Mouse (Mus musculus) kidney, embryonic 14.5 days (tissue): Measurements from ENCODE around the gene Rnh1. TPM values are rescaled to one million over a fixed set of nuclear protein-coding genes. Genes with fewer than 3 reads are reported as not detected.

Experiments used
- ATAC-seq: fragments of 200-750 bp; cut with Nextera tagmentation; 2 replicates; pipeline ENCODE4 v1.8.0; 2017; ENCODE audit warnings: moderate number of reproducible peaks, mild to moderate bottlenecking, moderate TSS enrichment, moderate library complexity; ENCODE audit not compliant: low FRiP score, low TSS enrichment
- H3K27ac ChIP-seq: fragments of 300-500 bp; sonication (generic); 2 replicates; pipeline ENCODE4 v1.5.1; 2014; ENCODE audit warnings: low read depth, mild to moderate bottlenecking, low read length, moderate library complexity, mixed read lengths
- H3K27me3 ChIP-seq: fragments of 300-500 bp; sonication (generic); 2 replicates; pipeline ENCODE4 v1.6.1; 2014; ENCODE audit warnings: mild to moderate bottlenecking, low read length; ENCODE audit not compliant: control insufficient read depth, insufficient read depth
- H3K36me3 ChIP-seq: fragments of 300-500 bp; sonication (generic); 2 replicates; pipeline ENCODE4 v1.6.1; 2014; ENCODE audit warnings: low read length, mixed read lengths; ENCODE audit not compliant: control insufficient read depth, insufficient read depth
- H3K4me1 ChIP-seq: fragments of 300-500 bp; sonication (generic); 2 replicates; pipeline ENCODE4 v1.6.1; 2014; ENCODE audit warnings: low read length, mixed read lengths; ENCODE audit not compliant: control insufficient read depth, insufficient read depth
- H3K4me2 ChIP-seq: fragments of 300-500 bp; sonication (generic); replicated peaks from 2 replicates; pipeline ENCODE4 v1.6.1; 2014; ENCODE audit warnings: low read depth, mild to moderate bottlenecking, low read length
- H3K4me3 ChIP-seq: fragments of 300-500 bp; sonication (generic); 2 replicates; pipeline ENCODE4 v1.5.1; 2014; ENCODE audit warnings: mild to moderate bottlenecking, low read length
- H3K9ac ChIP-seq: fragments of 300-500 bp; sonication (generic); 2 replicates; pipeline ENCODE4 v1.6.1; 2014; ENCODE audit warnings: low read depth, mild to moderate bottlenecking, low read length, moderate library complexity
- H3K9me3 ChIP-seq: fragments of 300-500 bp; sonication (generic); 2 replicates; pipeline ENCODE4 v1.6.1; 2016; ENCODE audit warnings: low read length; ENCODE audit not compliant: control insufficient read depth
- WGBS: fragments of 180-500 bp; shearing (Covaris S2); extraction: QIAGEN DNeasy Blood & Tissue Kit; methylation state at CpG from one replicate; pipeline ENCODE4 v1.1.7; 2014; 5-methylcytosine and 5-hydroxymethylcytosine counted together
- polyA plus RNA-seq: library from polyadenylated mRNA; unstranded; fragments of >200 nt; fragmentation: Nextera tagmentation; extraction: Ambion mirVana; gene quantifications from 2 replicates; pipeline ENCODE4 v1.2.1, GENCODE M21; 2014

Gene Rnh1
- polyA plus RNA-seq, 1 experiment from 2014 or later, result 122 TPM

DNA sequence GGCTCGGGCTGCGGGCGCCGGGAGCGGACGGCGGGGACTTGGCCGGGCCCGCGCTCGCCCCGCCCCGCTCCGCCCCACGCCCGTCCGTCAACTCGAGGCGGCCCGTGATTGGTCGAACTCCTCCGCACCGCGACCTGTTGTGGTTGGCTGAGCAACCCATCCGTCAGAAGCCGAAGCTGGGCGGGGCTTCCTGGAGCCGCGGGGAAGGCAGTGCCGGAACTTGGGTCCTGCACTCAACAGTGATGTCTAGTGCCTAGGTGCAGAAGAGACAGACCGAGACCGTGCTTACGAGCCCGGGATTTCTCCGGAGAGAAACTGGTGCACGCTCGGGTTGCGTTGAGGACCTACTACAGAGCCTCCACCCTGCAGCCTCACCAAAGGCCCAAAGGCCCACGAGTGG, 21.3 kb upstream of the Rnh1 start, which contains the start of the genes Hras and Lrrc56:
Hras (minus strand) TSS at position 58 of the 400 bp plus-strand sequence.
Lrrc56 (plus strand) TSS at position 210 of the 400 bp plus-strand sequence.
- peak; percentile 93 for ATAC-seq

DNA sequence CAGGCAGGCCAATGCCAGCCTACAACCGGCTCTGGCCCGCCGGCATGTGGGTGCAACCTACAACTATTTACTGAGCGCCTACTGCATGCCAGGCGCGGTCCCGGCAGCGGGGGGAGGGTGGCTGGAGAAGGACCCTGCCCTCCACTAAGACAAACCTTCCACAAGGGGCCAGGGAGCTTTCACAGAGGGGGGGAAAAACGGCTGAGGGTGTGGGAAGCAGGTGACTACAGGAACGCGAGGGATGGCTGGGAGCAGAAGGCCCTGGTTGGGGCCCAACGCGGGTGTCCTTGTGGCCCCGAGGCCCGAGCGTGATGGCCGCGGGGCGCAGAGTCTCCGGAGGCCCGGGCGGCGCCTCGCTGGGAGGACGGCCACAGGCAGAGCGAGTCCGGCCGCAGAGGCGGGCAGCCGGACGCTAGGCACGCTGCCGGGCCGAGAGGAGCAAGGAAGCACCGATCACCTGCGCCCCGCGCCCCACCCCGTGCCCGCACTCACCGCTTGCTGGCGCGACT, 20.7 kb upstream of the Rnh1 start:
- Histone ChIP-seq H3K4me3 (peak overlapping the region; percentile 92), H3K9me3 (no peaks in the 10 kb centered on the region), H3K4me2 (peak overlapping the region; percentile 97), H3K27ac (peak overlapping the region; percentile 65; the same call in 1 of the 2 replicates), H3K36me3 (peaks cover 31% of the 10 kb centered on the region), H3K27me3 (no peaks in the 10 kb centered on the region), H3K4me1 (peaks cover 14% of the 10 kb centered on the region; the same call in 1 of the 2 replicates), H3K9ac (peak overlapping the region; percentile 93)
- ATAC-seq, result peak; percentile 16
- under 1% methylated on average over 41 of the region's 43 CpGs for WGBS

More for the DNA sequence above, 21.3 kb upstream of the Rnh1 start, which contains the start of the genes Hras and Lrrc56:
- Histone ChIP-seq H3K4me3 (peak within 1 kb of the TSS; percentile 92), H3K36me3 (peaks cover 31% of the 10 kb centered on the region), H3K4me2 (peak within 1 kb of the TSS; percentile 97), H3K9ac (peak within 1 kb of the TSS; percentile 93), H3K27me3 (no peaks in the 10 kb centered on the region), H3K27ac (peak within 1 kb of the TSS; percentile 84), H3K9me3 (no peaks in the 10 kb centered on the region), H3K4me1 (peaks cover 14% of the 10 kb centered on the region; the same call in 1 of the 2 replicates)
- under 1% methylated on average over 31 of the region's 39 CpGs for WGBS

DNA sequence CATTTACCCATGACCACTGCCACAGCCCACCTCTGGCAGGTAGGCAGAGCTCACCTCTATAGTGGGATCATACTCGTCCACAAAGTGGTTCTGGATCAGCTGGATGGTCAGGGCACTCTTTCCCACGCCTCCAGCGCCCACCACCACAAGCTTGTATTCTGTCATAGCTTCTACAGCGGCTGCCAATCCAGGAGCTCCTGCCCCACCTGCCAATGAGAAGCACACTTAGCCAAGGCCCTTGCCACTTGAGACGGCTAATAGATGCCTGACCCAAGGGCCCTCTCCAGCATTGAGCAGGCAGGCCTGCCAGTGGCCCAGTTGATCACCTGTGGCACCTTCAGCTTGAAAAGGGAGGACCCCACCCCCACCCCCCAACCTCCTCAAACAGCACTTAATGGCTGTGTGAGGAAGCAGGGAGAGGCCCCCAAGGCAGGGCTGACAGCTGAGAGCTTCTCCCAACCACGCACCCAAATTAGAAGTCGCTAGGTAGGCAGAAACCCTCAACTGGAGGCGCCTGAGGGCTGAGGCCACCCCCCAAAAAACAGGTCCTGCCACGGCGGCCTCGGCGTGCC, 20.2 kb upstream of the Rnh1 start:
- H3K27me3 ChIP-seq, result no peaks in the 10 kb centered on the region
- peaks cover 14% of the 10 kb centered on the region; the same call in 1 of the 2 replicates for H3K4me1 ChIP-seq
- ATAC-seq, result no peak
- 28% methylated on average over 12 of the region's 12 CpGs for WGBS
- peaks cover 31% of the 10 kb centered on the region for H3K36me3 ChIP-seq
- H3K27ac ChIP-seq, result peak overlapping the region; percentile 65; the same call in 1 of the 2 replicates
- H3K4me3 ChIP-seq, result peak overlapping the region; percentile 92
- peak overlapping the region; percentile 93 for H3K9ac ChIP-seq
- H3K9me3 ChIP-seq, result no peaks in the 10 kb centered on the region
- peak overlapping the region; percentile 97 for H3K4me2 ChIP-seq

DNA sequence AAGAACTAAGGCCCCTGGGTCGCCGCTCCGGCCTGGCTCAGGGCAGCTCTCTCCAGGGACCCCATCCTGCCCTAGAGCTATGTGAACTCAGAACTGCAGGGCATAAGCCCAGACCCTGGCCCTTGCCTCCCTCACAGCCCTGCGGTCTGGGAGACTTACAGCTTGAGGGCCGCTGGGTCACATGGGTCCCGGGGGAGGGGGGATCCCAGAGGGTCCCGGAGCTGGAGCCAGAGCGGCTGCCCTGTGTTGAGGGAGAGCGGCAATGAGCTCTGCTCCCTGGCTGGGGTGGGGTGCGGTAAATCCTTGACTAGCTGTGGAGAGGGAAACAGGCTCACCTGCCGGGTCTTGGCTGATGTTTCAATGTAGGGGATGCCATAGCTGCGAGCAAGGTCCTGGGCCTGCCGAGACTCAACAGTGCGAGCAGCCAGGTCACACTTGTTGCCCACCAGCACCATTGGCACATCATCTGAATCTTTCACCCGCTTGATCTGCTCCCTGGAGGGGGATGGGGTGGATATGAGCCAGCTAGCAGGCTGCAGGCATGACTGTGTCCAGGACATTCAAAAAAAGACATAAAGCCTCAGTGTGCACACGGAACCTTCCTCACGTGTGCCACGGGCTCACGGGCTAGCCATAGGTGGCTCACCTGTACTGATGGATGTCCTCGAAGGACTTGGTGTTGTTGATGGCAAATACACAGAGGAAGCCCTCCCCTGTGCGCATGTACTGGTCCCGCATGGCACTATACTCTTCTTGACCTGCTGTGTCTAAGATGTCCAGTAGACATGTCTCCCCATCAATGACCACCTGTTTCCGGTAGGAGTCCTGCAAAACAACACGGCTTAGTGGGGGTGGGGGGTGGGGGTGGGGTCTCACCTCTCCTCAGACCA, 19.4 kb upstream of the Rnh1 start:
- H3K27me3 ChIP-seq, result no peaks in the 10 kb centered on the region
- H3K27ac ChIP-seq, result no peak overlapping the region
- peaks cover 31% of the 10 kb centered on the region for H3K36me3 ChIP-seq
- 82% methylated on average over 24 of the region's 24 CpGs for WGBS
- H3K4me3 ChIP-seq, result peak overlapping the region; percentile 92; the same call in 1 of the 2 replicates
- ATAC-seq, result no peak
- H3K4me2 ChIP-seq, result peak overlapping the region; percentile 97
- H3K4me1 ChIP-seq, result peaks cover 14% of the 10 kb centered on the region; the same call in 1 of the 2 replicates
- H3K9ac ChIP-seq, result no peak overlapping the region
- no peaks in the 10 kb centered on the region for H3K9me3 ChIP-seq

DNA sequence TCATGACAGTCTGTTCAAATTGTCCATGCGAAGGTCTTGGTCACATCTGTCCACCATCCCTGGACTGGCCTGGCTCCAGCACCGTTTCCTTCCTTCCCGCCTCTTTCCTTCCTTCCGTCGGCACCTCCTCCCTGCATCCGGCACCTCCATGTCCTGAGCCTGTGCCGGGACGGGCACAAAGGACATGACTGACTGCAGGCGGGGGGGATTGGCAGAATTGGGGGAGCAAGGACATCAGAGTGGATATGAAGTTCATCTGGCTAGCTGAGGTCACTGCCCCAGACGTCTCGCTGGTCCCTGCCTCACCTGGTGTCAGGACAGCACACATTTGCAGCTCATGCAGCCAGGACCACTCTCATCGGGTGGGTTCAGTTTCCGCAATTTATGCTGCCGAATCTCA, 18.4 kb upstream of the Rnh1 start:
- Histone ChIP-seq H3K4me3 (no peak overlapping the region), H3K9ac (no peak overlapping the region), H3K9me3 (no peaks in the 10 kb centered on the region), H3K4me1 (peaks cover 14% of the 10 kb centered on the region; the same call in 1 of the 2 replicates), H3K36me3 (peaks cover 31% of the 10 kb centered on the region), H3K27ac (no peak overlapping the region), H3K4me2 (0 out of 2 replicates have a peak overlapping the region, but pooled peaks have one; percentile 19), H3K27me3 (no peaks in the 10 kb centered on the region)
- 90% methylated on average over 14 of the region's 14 CpGs for WGBS
- ATAC-seq, result no peak

DNA sequence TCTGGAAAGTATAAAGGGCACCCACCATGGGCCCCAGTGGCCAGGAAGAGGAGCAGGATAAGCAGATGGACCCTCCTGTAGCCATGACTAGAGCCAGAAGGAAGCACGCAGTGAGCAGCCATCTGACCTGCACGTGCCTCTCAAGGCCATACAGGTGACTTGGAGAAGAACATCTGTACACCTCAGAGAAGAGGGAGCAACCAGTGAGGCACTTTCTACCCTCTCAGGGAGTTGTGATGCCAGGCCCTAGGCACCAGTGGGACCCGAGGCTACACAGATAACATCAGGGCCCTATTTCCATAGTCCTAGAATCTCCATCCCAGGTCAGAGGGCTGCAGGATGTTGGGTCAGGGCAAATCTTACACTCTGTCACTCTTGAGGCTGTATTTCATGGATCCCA, 17.6 kb upstream of the Rnh1 start:
- peaks cover 31% of the 10 kb centered on the region for H3K36me3 ChIP-seq
- H3K27ac ChIP-seq, result no peak overlapping the region
- no peak overlapping the region for H3K4me2 ChIP-seq
- no peaks in the 10 kb centered on the region for H3K27me3 ChIP-seq
- ATAC-seq, result no peak
- H3K9ac ChIP-seq, result no peak overlapping the region
- WGBS, result 87% methylated on average over 3 of the region's 3 CpGs
- H3K4me1 ChIP-seq, result peaks cover 14% of the 10 kb centered on the region; the same call in 1 of the 2 replicates
- H3K9me3 ChIP-seq, result no peaks in the 10 kb centered on the region
- no peak overlapping the region for H3K4me3 ChIP-seq

DNA sequence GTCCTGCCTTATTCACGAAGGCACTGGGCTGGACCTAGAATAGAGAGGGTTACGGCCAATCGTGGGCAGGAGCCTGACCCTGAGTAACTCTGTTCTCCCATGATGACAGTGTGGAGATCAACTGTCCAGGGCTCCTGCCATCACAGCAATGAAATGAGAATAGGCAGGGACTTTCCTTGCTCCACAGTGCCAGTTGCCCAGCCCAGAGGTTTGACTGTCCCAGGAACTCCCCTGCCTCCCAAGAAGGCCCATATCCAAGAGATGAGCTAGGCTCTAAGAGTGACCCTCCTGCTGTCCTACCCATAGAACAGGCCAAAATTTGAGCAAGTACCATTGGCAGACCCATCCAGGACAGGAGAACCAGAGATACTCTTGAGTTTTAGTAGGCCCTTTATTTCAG, 16.1 kb upstream of the Rnh1 start:
- Histone ChIP-seq H3K9me3 (no peaks in the 10 kb centered on the region), H3K27ac (no peak overlapping the region), H3K4me3 (no peak overlapping the region), H3K27me3 (no peaks in the 10 kb centered on the region), H3K4me1 (peaks cover 12% of the 10 kb centered on the region; the same call in 1 of the 2 replicates), H3K4me2 (no peak overlapping the region), H3K9ac (no peak overlapping the region), H3K36me3 (peaks cover 31% of the 10 kb centered on the region)
- ATAC-seq, result no peak
- 98% methylated on average over 3 of the region's 3 CpGs for WGBS

DNA sequence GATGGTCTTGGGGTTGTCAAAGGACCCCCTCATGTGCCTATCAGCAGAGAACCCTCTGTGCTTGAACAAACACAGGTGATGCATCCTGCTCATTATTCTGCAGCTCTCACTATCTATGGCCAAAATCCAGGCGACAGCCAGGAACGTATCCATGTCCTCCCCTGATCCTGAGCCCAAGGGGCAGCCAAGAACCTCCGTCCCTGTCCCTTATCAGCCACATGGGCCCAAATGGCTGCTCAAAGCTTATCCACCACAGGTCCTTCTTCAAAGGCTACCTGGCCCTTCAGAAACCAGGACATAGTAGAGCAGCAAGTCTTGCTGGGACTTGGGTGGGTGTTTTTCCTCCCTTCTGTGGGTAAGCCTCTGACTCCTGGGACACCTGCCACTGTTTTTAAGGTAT, 15.5 kb upstream of the Rnh1 start:
- H3K27ac ChIP-seq, result no peak overlapping the region
- no peaks in the 10 kb centered on the region for H3K9me3 ChIP-seq
- H3K4me3 ChIP-seq, result no peak overlapping the region
- peaks cover 12% of the 10 kb centered on the region; the same call in 1 of the 2 replicates for H3K4me1 ChIP-seq
- H3K4me2 ChIP-seq, result no peak overlapping the region
- no peak overlapping the region for H3K9ac ChIP-seq
- no peak for ATAC-seq
- WGBS, result 92% methylated on average over 3 of the region's 3 CpGs
- H3K36me3 ChIP-seq, result peaks cover 31% of the 10 kb centered on the region
- no peaks in the 10 kb centered on the region for H3K27me3 ChIP-seq
